Mouse (Mus musculus): ENCODE results near the gene Catsperz. TPM values are rescaled to one million over a fixed set of nuclear protein-coding genes. Genes with fewer than 3 reads are reported as not detected.

Catsperz gene
- polyA plus RNA-seq, 1 experiment from 2014 or later, result 0.86 TPM

DNA sequence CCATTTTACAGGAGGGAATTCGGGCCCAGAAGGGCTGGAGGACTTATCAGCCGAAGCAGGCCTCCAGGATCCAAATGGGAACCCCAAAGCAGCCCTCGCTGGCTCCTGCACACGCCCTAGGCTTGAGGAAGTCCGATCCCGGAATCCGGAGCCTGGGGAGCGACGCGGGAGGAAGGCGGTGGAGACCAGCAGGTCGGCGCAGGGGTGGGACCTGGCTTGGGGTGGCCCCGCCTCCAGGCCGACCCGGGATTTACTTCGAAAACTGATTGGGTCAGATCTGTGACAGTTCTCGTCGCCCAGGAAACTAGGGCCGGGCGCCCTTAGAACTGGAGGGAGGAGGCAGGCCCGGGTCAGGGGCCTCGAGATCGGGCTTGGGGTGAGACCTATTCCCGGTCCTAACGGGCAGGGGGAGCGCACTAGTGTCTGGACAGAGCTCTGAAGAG is 17.1 kb upstream of the Catsperz start, which contains the start of gene Gpr137:
Gene Gpr137, minus strand, starts transcription at position 232 of the 443 bp plus-strand sequence.
- H3K4me2 ChIP-seq, result peak within 1 kb of the TSS; percentile 98
- no peaks in the 10 kb centered on the region for H3K9me3 ChIP-seq
- H3K9ac ChIP-seq, result peak within 1 kb of the TSS; percentile 97
- peak; percentile 75 for ATAC-seq (ENCODE audit: low FRiP score)
- under 1% methylated on average over 27 of the region's 27 CpGs for WGBS
- H3K36me3 ChIP-seq, result peaks cover 19% of the 10 kb centered on the region
- peaks cover 47% of the 10 kb centered on the region for H3K4me1 ChIP-seq (replicated peaks)
- H3K27ac ChIP-seq, result peak within 1 kb of the TSS; percentile 97
- peak within 1 kb of the TSS; percentile 84 for H3K4me3 ChIP-seq
- peaks cover 4% of the 10 kb centered on the region; the same call in 1 of the 2 replicates for H3K27me3 ChIP-seq

DNA sequence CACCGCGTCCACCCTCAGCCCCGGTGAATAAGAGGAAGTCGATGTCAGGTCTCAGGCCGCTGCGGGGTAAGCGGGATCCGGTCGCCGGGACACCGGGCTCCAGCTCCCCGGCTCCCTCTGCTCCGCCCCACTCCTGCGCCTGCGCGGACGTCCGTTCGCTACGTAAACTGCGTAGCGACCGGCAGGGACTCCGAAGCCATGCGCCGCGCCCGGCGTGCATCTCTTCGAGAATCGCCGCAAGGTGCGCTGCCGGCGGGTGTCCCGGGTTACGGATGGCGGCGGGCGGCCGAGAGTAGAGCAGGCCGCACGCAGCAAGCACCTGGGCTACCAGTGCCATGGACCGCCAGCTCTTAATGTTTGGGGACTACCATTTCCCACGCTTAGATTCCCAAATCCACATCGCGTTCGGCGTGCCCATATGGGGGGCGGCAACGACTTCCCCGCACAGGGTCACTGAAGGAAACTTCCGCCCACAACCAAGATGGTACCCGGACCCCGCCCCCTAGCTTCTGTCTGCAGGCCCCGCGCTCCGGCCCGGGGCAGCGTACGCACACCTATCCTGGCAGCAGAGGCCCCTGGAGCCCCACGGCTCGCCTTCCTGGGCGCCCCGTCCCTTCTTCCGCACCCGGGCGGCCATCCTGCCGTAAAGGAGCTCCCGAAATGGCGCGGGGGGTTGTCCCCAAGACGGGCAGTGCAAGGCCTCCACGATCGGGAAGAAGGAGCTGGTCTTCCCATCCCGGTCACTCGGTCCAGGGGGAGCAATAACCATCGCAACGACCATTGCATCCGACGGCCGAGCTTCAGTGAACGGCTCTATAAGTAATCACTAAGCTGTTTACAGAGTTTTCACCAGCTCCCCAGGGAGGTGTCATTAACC is 16.4 kb upstream of the Catsperz start, which contains the start of gene Bad:
Gene Bad, plus strand, starts transcription at position 490 of the 877 bp plus-strand sequence.
- H3K36me3 ChIP-seq, result peaks cover 19% of the 10 kb centered on the region
- H3K4me2 ChIP-seq, result peak within 1 kb of the TSS; percentile 98
- no peaks in the 10 kb centered on the region for H3K9me3 ChIP-seq
- peak; percentile 84 for ATAC-seq (ENCODE audit: low FRiP score)
- H3K4me1 ChIP-seq (replicated peaks), result peaks cover 47% of the 10 kb centered on the region
- H3K27me3 ChIP-seq, result peaks cover 10% of the 10 kb centered on the region; the same call in 1 of the 2 replicates
- peak within 1 kb of the TSS; percentile 84 for H3K4me3 ChIP-seq
- WGBS, result under 1% methylated on average over 83 of the region's 83 CpGs
- H3K27ac ChIP-seq, result peak within 1 kb of the TSS; percentile 97
- H3K9ac ChIP-seq, result peak within 1 kb of the TSS; percentile 97

DNA sequence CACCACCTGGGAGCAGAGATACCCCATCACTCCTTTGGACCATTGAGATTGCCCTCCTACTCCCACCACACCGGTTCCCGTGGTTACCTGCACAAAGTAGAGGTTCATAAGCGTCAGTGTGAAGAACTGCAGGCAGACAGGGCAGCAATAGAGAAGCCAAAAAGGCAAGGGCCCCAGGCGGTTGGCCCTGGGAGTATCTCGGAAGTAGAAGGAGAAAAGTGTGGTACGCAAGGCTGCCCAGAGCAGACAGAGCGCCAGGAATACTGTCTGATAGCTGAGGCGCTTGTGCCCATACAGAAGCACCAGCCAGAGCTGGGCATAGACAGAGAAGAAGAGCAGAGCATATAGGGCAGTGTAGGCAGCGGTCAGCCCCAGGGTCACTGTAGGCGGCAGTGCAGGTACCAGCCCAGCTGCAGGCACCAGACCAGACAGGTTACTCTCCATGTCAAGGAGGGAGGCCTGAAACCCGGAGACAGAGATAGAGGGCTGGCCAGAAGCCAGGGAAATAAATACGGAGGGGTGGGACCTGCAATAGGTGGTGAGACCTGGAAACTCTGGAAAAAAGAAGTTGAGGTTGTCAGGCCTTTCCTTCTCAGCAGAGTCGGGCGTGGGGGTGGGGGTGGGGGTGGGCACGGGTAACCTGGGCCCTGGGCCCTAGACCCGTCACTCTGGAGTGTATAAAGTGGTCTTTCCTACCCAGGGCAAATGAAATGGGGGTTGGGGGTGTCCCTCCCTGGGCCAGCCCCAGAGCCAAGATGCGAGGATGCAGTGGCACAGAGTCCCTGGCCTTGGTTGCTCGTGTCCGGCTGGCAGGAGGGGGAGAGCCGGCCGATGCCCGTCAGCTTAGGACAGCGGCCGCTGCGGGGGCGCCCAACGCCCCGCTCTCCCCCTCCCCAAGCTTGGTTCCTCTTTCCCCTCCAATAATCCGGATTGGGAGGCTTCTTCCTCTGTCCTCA is 15.5 kb upstream of the Catsperz start:
- 20% methylated on average over 29 of the region's 29 CpGs for WGBS
- Histone ChIP-seq H3K27me3 (peaks cover 19% of the 10 kb centered on the region), H3K4me2 (peak overlapping the region; percentile 98), H3K4me1 (replicated peaks) (peaks cover 47% of the 10 kb centered on the region), H3K36me3 (peaks cover 18% of the 10 kb centered on the region), H3K9me3 (no peaks in the 10 kb centered on the region), H3K9ac (peak overlapping the region; percentile 97), H3K4me3 (peak overlapping the region; percentile 84), H3K27ac (peak overlapping the region; percentile 97)
- ATAC-seq (ENCODE audit: low FRiP score), result peak; percentile 30

DNA sequence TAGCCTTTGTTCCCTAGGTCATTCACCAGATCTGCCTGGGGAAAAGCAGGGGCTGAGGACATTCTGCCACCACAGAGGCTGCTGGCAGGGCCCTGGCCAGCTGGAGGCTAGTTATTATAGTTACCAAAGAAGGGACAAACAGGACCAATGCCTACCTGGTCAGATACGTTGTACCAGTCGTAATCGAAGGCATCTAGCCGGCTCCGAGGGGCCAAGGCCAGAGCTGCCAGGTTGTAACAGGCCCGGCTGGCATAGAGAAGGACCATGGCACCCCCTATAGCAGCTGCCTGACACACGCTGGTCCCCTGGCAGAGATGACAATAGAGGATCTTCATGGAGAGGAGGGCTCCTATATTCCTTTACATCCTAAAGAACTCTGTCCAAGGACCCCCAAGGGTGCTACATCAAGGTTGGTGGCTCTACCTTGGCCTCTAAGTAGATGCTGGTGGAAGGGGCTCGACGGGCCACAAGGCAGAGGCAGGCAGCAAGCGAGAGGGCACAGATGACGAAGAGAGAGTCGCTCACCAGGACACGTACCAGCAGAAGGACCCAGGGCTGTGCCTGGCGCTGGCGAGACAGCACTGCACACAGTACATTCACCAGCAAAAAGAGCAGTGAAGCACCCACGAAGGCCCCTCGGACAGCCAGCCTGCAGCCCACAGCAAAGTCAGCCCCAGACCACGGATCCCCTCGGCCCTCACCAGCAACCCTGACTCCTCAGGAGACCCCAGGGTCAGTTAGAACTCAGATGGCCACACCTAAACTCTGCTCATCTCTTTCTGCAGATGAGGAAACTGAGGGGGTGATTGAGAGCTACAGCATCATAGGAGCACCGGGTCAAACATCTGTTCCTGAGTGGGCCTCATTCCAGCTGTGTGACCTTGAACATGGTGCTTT is 14.2 kb upstream of the Catsperz start:
- H3K27me3 ChIP-seq, result peaks cover 32% of the 10 kb centered on the region
- peak overlapping the region; percentile 84 for H3K4me3 ChIP-seq
- no peak overlapping the region for H3K27ac ChIP-seq
- 93% methylated on average over 20 of the region's 20 CpGs for WGBS
- peaks cover 49% of the 10 kb centered on the region for H3K4me1 ChIP-seq (replicated peaks)
- ATAC-seq (ENCODE audit: low FRiP score), result no peak
- H3K36me3 ChIP-seq, result peaks cover 9% of the 10 kb centered on the region; the same call in 1 of the 2 replicates
- no peaks in the 10 kb centered on the region for H3K9me3 ChIP-seq
- H3K4me2 ChIP-seq, result peak overlapping the region; percentile 98
- peak overlapping the region; percentile 97 for H3K9ac ChIP-seq

DNA sequence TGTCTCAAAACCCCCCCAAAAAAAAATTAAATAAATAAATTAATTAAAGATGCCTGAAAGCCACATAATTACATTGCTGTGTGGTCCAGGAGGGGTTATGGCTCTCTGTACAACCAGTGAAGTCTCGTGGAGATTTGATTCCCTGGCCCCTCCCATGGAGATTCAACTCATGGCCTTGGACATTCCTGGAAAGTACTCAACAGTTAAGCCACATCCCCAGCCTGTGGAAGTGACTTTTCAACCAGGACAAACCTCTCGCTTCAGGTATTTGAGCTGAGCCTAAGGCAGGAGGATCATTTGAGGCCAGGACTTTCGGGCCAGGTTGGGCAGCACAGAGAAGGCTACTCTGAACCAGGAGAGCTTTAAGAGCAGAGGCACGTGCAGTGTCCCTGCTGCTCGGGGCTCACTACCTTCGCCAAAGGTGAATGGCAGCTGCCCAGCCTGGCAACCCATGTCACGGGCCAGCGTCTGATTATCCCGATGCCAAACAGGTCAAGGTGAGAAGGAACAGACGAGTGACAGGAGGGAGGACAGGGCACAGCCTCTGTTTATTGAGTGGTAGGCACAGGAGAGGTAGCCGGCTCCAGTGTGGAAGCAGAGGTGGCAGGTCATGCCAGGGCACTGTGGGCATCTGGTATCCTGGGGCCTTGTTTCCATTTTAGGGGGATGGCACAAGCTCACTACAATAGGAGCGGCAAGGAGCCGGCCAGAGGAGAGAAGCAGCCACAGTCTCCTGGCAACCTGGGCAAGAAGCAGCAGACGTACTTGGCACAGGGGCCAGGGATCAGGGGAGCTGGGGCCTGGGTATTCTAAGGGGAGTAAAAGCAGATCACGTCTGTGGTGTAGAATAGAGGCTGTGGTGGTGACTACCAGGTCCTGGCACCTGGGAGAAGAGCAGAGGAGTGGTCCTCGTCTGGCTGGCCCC is 12.6 kb upstream of the Catsperz start:
- Histone ChIP-seq H3K9me3 (no peaks in the 10 kb centered on the region), H3K27ac (no peak overlapping the region), H3K4me2 (0 out of 2 replicates have a peak overlapping the region, but pooled peaks have one; percentile 98), H3K9ac (peak overlapping the region; percentile 47; the same call in 1 of the 2 replicates), H3K4me3 (no peak overlapping the region), H3K36me3 (peaks cover 9% of the 10 kb centered on the region; the same call in 1 of the 2 replicates), H3K27me3 (peaks cover 47% of the 10 kb centered on the region), H3K4me1 (replicated peaks) (peaks cover 57% of the 10 kb centered on the region)
- WGBS, result 83% methylated on average over 16 of the region's 16 CpGs
- no peak for ATAC-seq (ENCODE audit: low FRiP score)

DNA sequence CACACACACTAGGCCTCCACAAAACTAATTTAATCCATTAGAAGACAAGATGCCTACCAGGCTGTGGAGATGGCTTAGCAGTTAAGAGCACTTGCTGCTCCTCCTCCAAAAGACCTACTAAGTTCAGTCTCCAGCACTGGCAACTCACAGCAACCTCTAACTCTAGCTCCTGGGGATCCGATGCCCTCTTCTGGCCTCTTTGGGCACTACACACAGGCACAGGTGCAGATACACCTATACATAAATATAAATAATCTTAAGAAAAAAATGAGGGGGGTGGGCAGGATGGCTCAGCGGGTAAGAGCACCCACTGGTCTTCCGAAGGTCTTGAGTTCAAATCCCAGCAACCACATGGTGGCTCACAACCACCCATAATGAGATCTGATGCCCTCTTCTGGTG is 11.1 kb upstream of the Catsperz start:
- Histone ChIP-seq H3K36me3 (peaks cover 9% of the 10 kb centered on the region; the same call in 1 of the 2 replicates), H3K4me2 (no peak overlapping the region), H3K4me3 (no peak overlapping the region), H3K4me1 (replicated peaks) (peaks cover 51% of the 10 kb centered on the region), H3K9me3 (no peaks in the 10 kb centered on the region), H3K27me3 (peaks cover 62% of the 10 kb centered on the region), H3K9ac (no peak overlapping the region), H3K27ac (no peak overlapping the region)
- WGBS, result 24% methylated on average over 3 of the region's 3 CpGs
- no peak for ATAC-seq (ENCODE audit: low FRiP score)

DNA sequence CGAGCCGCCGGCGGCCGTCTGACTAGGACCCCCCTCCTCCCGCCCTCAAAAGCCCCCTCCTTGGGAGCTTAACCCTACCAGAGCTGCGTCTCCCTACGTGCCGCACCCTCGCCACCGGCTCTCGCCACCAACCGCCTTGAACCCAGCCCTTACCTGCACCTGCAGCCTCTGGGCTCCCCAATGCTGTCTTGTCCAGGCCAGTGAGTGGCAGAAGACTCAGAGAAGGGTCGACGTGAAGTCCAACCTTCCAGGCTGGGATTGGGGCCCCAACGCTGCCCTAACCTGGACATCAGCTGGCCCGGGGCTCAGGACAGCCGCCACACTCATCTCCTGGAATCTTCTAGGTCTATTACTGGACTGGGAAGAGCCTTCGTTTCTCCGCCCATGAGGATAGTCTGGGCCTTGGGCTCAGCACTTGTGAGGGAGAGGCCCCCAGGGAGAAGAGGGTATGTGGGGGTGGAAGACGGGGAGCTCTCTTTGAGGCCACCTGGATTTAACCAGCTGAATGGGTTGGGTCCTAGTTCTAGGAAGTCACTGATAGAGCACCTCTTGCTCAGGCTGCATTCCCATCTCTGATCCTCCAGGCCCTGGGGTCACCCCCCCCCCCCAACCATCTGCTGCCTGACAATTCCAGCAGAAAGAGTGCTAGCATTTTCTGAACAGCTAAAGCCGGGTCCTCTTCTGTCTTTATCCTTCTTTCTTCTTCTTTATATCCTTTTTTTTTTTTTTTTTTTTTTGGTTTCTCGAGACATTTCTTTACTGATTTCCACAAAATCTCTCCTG is 9.2 kb upstream of the Catsperz start, which contains the start of gene Kcnk4:
Gene Kcnk4, minus strand, starts transcription at position 321 of the 783 bp plus-strand sequence.
- ATAC-seq (ENCODE audit: low FRiP score), result peak; percentile 41
- H3K9ac ChIP-seq, result peak within 1 kb of the TSS; percentile 72
- peaks cover 34% of the 10 kb centered on the region for H3K4me1 ChIP-seq (replicated peaks)
- 11% methylated on average over 23 of the region's 23 CpGs for WGBS
- peaks cover 78% of the 10 kb centered on the region for H3K27me3 ChIP-seq
- peak within 1 kb of the TSS; percentile 70 for H3K4me2 ChIP-seq
- H3K36me3 ChIP-seq, result peaks cover 9% of the 10 kb centered on the region; the same call in 1 of the 2 replicates
- no peak within 1 kb of the TSS for H3K27ac ChIP-seq
- H3K9me3 ChIP-seq, result no peaks in the 10 kb centered on the region
- peak within 1 kb of the TSS; percentile 45 for H3K4me3 ChIP-seq

DNA sequence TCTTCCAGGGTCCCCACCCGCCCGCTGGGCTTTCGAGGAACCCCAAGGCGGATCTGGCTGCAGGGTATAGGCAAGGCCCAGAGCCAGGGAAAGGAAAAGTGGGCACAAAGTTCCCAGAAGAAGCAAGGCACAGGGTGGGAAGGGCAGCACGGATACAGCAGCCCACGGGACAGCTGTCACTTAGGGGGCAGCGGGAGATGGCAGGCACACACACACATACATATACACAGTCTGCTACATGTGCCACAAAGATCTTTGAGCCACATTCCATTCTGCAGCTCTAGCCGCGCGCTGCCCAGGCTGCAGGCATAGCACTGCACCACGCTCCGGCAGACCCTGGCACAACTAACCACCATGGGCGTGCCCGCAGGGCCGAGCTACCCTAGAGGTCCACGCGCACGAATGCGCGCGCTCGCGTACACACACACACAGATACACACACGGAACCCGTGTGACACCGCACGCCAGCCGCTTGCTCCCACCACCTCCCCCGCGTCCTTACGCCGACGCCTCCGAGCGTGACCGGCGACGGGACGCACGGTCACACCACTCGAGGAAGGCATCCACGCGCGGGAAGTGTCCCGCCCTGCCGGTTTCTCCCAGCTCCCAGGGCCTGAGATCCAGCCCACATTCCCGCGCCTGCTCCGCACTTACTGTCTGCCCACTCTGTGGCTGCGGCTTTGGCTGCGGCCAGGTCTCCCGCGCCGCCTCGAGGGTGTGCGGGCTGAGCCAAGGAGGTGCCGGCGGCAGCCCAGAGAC is 8.4 kb upstream of the Catsperz start:
- H3K27me3 ChIP-seq, result peaks cover 86% of the 10 kb centered on the region

DNA sequence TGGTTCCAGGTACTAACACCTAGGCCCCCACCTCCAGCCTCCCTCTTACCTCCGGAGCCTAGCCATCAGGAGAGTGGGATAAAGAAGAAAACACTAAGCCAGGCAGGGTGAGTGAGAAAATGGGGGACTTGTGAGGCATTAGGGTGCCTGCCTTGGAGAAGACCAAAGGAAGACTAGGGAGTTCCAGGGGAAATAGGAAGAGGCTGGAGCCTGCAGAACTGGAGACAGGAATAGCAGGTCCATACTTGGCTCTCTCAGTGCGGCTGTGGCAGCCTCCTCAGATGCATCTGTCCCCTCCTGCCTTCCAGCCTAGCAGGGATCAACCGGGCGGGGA is 7.9 kb upstream of the Catsperz start:
- WGBS, result 17% methylated on average over 4 of the region's 4 CpGs
- peak overlapping the region; percentile 45 for H3K4me3 ChIP-seq
- peak overlapping the region; percentile 70 for H3K4me2 ChIP-seq
- H3K36me3 ChIP-seq, result peaks cover 4% of the 10 kb centered on the region; the same call in 1 of the 2 replicates
- H3K27me3 ChIP-seq, result peaks cover 89% of the 10 kb centered on the region
- no peak overlapping the region for H3K27ac ChIP-seq
- H3K9me3 ChIP-seq, result no peaks in the 10 kb centered on the region
- no peak for ATAC-seq (ENCODE audit: low FRiP score)
- H3K9ac ChIP-seq, result peak overlapping the region; percentile 72
- H3K4me1 ChIP-seq (replicated peaks), result peaks cover 23% of the 10 kb centered on the region

More for the DNA sequence above, 8.4 kb upstream of the Catsperz start:
- H3K4me1 ChIP-seq (replicated peaks), result peaks cover 26% of the 10 kb centered on the region
- H3K4me2 ChIP-seq, result peak overlapping the region; percentile 70
- ATAC-seq (ENCODE audit: low FRiP score), result peak; percentile 78
- peaks cover 9% of the 10 kb centered on the region; the same call in 1 of the 2 replicates for H3K36me3 ChIP-seq
- H3K9ac ChIP-seq, result peak overlapping the region; percentile 72
- no peak overlapping the region for H3K27ac ChIP-seq
- 3% methylated on average over 58 of the region's 58 CpGs for WGBS
- H3K9me3 ChIP-seq, result no peaks in the 10 kb centered on the region
- peak overlapping the region; percentile 45 for H3K4me3 ChIP-seq
